Mouse (Mus musculus) stomach, embryonic 16.5 days (tissue): ENCODE results near the gene Srrm1. TPM values are rescaled to one million over a fixed set of nuclear protein-coding genes. Genes with fewer than 3 reads are reported as not detected.

ENCODE experiments used
- ATAC-seq: fragments of 200-750 bp; cut with Nextera tagmentation; 2 replicates; pipeline ENCODE4 v1.8.0; 2017; ENCODE audit warnings: moderate number of reproducible peaks, moderate TSS enrichment; ENCODE audit not compliant: insufficient read depth, low FRiP score
- H3K27ac ChIP-seq: fragments of 300-500 bp; sonication (generic); 2 replicates; pipeline ENCODE4 v1.5.1; 2014; ENCODE audit warnings: low read length
- H3K27me3 ChIP-seq: fragments of 300-500 bp; sonication (generic); 2 replicates; pipeline ENCODE4 v1.6.1; 2014; ENCODE audit warnings: low read length, control low read depth, mixed read lengths; ENCODE audit not compliant: control insufficient read depth, insufficient read depth
- H3K36me3 ChIP-seq: fragments of 300-500 bp; sonication (generic); 2 replicates; pipeline ENCODE4 v1.6.1; 2014; ENCODE audit warnings: low read length; ENCODE audit not compliant: control insufficient read depth, insufficient read depth
- H3K4me1 ChIP-seq: fragments of 300-500 bp; sonication (generic); 2 replicates; pipeline ENCODE4 v1.6.1; 2014; ENCODE audit warnings: low read length, control low read depth, mixed read lengths; ENCODE audit not compliant: control insufficient read depth, insufficient read depth
- H3K4me2 ChIP-seq: fragments of 300-500 bp; sonication (generic); 2 replicates; pipeline ENCODE4 v1.6.1; 2014; ENCODE audit warnings: low read depth, low read length, mixed read lengths
- H3K4me3 ChIP-seq: fragments of 300-500 bp; sonication (generic); replicated peaks from 2 replicates; pipeline ENCODE4 v1.5.1; 2014; ENCODE audit warnings: mild to moderate bottlenecking, low read length
- H3K9ac ChIP-seq: fragments of 300-500 bp; sonication (generic); 2 replicates; pipeline ENCODE4 v1.6.1; 2014; ENCODE audit warnings: low read length
- H3K9me3 ChIP-seq: fragments of 300-500 bp; sonication (generic); replicated peaks from 2 replicates; pipeline ENCODE4 v1.6.1; 2016; ENCODE audit warnings: low read length, control low read depth; ENCODE audit not compliant: control insufficient read depth
- WGBS: fragments of 180-500 bp; shearing (Covaris S2); extraction: QIAGEN DNeasy Blood & Tissue Kit; methylation state at CpG from one replicate; pipeline ENCODE4 v1.1.7; 2014; 5-methylcytosine and 5-hydroxymethylcytosine counted together
- polyA plus RNA-seq: library from polyadenylated mRNA; unstranded; fragments of >200 nt; fragmentation: Nextera tagmentation; extraction: Ambion mirVana; gene quantifications from 2 replicates; pipeline ENCODE4 v1.2.1, GENCODE M21; 2015

Gene Srrm1
- 176 and 188 TPM in 2 replicates for polyA plus RNA-seq

DNA sequence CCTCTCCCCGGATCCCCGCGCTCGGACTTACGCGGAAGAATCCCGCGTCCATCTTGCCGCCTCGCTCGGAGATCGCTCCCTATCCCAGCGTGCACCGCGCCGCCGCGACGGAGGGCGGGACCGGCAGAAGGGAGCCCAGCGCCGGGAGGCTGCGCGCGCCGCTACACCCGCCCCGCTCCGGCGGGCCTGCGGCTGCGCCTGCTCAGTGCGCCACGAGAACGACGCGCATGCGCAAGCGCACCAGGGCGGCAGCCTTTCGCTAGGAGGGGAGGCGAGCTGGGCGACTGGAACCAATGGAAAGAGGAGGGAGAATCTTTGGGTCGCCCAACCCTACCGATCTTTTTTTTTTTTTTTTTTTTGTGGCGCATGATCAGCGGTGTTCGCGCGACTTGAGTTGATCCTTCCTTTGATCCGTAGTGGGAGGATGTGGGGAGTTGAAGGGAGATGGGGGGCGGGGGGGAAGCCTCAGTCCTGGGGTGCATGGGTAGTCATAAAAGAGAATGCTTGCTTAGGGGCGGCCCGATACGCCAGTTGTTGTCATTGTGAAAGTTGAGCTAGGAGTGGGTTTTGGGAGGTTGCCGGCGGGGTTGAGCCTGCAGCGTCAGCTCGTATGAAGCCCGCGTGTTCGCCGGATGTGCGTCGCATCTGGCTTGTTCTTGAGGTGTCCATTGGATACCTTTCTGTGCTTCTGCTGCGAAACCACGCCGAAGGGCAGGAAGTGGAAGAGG lies at the start of gene Srrm1:
TSS of gene Srrm1 (minus strand) at position 256 of the 728 bp plus-strand sequence.
- H3K4me2 ChIP-seq = peak within 1 kb of the TSS; percentile 79
- no peaks in the 10 kb centered on the region for H3K9me3 ChIP-seq
- H3K27ac ChIP-seq = peak within 1 kb of the TSS; percentile 99
- ATAC-seq = peak; percentile 96
- H3K36me3 ChIP-seq = no peaks in the 10 kb centered on the region
- peak within 1 kb of the TSS; percentile 98 for H3K9ac ChIP-seq
- under 1% methylated on average over 64 of the region's 69 CpGs for WGBS
- no peaks in the 10 kb centered on the region for H3K27me3 ChIP-seq
- H3K4me1 ChIP-seq = peaks cover 13% of the 10 kb centered on the region
- H3K4me3 ChIP-seq = peak within 1 kb of the TSS; percentile 72

- Histone ChIP-seq H3K9me3 (no peaks in the 10 kb centered on the region), H3K36me3 (no peaks in the 10 kb centered on the region), H3K4me2 (no peak overlapping the region), H3K4me1 (peaks cover 5% of the 10 kb centered on the region; the same call in 1 of the 2 replicates), H3K27me3 (no peaks in the 10 kb centered on the region), H3K9ac (no peak overlapping the region), H3K4me3 (no peak overlapping the region), H3K27ac (no peak overlapping the region)
- ATAC-seq = no peak
- 30% methylated on average over 7 of the region's 7 CpGs for WGBS
Observed at GRCm38 (mm10) chr4:135401881-135402280, 48.8 kb upstream of the Srrm1 start.

DNA sequence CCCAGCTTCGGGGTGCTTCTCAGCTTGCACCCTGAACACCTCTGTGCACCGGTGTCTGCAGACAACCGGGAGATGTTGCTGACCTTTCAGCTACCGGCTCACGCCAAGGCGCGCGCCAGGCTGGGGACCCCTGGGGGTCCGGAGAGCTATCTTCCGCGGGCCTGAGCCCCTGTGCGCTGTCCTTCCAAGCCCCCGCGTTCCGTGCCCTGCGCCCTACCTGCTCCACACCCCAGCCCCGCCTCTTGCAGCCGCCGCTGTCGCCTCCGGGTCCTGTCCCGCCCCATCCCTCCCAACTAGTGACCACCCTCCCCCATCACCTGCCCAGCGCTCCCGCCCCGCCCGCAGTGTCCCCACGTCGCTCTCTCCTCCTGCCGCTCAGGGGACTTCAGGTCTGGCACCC lies 44.9 kb upstream of the Srrm1 start, which contains the start of gene Ncmap:
TSS of gene Ncmap (minus strand) at position 237 of the 400 bp plus-strand sequence.
- Histone ChIP-seq H3K27me3 (0 out of 2 replicates have a peak, but pooled peaks cover 4% of the 10 kb centered on the region), H3K36me3 (no peaks in the 10 kb centered on the region), H3K4me1 (peaks cover 3% of the 10 kb centered on the region; the same call in 1 of the 2 replicates), H3K9ac (peak within 1 kb of the TSS; percentile 70), H3K4me3 (peak within 1 kb of the TSS; percentile 49), H3K9me3 (no peaks in the 10 kb centered on the region), H3K4me2 (peak within 1 kb of the TSS; percentile 74), H3K27ac (peak within 1 kb of the TSS; percentile 90)
- peak; percentile 75; the same call in 1 of the 2 replicates for ATAC-seq
- WGBS = under 1% methylated on average over 29 of the region's 29 CpGs

- WGBS = 4% methylated on average over 16 of the region's 16 CpGs
- H3K9me3 ChIP-seq = no peaks in the 10 kb centered on the region
- H3K27ac ChIP-seq = peak overlapping the region; percentile 90
- peaks cover 3% of the 10 kb centered on the region; the same call in 1 of the 2 replicates for H3K4me1 ChIP-seq
- H3K9ac ChIP-seq = peak overlapping the region; percentile 70
- 0 out of 2 replicates have a peak, but pooled peaks cover 4% of the 10 kb centered on the region for H3K27me3 ChIP-seq
- ATAC-seq = peak; percentile 79
- H3K36me3 ChIP-seq = no peaks in the 10 kb centered on the region
- peak overlapping the region; percentile 49 for H3K4me3 ChIP-seq
- peak overlapping the region; percentile 74 for H3K4me2 ChIP-seq
Observed at GRCm38 (mm10) chr4:135397551-135397950, 44.4 kb upstream of the Srrm1 start.

DNA sequence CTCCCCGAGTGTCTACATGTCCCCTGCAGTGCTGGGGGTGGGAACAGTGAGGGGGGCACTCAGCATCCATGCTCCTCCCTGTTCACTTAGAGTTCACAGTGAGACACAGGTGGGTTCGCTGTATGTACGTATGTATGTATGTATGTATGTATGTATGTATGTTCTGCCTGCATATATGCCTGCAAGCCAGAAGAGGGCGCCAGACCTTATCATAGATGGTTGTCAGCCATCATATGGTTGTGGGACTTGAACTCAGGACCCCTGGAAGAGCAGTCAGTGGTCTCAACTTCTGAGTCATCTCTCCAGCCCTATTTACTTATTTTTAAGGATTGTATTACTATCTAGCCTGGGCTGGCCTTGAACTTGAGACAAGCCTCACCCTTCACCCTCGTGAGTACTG lies 43.2 kb upstream of the Srrm1 start:
- Histone ChIP-seq H3K4me2 (no peak overlapping the region), H3K4me1 (peaks cover 4% of the 10 kb centered on the region), H3K36me3 (no peaks in the 10 kb centered on the region), H3K4me3 (no peak overlapping the region), H3K9ac (no peak overlapping the region), H3K9me3 (no peaks in the 10 kb centered on the region), H3K27me3 (0 out of 2 replicates have a peak, but pooled peaks cover 4% of the 10 kb centered on the region), H3K27ac (no peak overlapping the region)
- 88% methylated on average over 5 of the region's 5 CpGs for WGBS
- ATAC-seq = no peak

DNA sequence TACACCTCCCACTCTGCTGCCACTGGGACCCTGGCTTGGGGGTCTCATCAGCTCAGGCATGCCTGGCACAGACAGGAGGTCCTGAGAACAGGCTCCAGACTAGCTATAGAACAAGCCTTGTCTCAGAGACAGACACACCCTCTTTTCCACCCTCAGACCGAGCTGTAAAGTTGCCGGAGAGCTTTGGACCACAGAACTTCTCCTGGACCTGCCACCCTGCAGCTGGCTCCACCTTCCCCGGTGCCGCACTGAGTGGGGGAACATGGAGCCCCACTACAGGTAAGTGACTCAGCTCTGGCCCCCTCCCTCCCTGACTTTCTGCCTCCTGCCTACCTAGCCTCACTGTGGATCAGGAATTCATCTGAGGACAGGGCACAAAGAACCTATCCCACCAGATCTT lies 42.3 kb upstream of the Srrm1 start:
- WGBS = 70% methylated on average over 4 of the region's 4 CpGs
- ATAC-seq = no peak; the same call in 1 of the 2 replicates
- Histone ChIP-seq H3K9me3 (no peaks in the 10 kb centered on the region), H3K4me1 (peaks cover 9% of the 10 kb centered on the region), H3K36me3 (no peaks in the 10 kb centered on the region), H3K27ac (no peak overlapping the region), H3K4me2 (peak overlapping the region; percentile 21; the same call in 1 of the 2 replicates), H3K9ac (no peak overlapping the region), H3K27me3 (0 out of 2 replicates have a peak, but pooled peaks cover 4% of the 10 kb centered on the region), H3K4me3 (no peak overlapping the region)

DNA sequence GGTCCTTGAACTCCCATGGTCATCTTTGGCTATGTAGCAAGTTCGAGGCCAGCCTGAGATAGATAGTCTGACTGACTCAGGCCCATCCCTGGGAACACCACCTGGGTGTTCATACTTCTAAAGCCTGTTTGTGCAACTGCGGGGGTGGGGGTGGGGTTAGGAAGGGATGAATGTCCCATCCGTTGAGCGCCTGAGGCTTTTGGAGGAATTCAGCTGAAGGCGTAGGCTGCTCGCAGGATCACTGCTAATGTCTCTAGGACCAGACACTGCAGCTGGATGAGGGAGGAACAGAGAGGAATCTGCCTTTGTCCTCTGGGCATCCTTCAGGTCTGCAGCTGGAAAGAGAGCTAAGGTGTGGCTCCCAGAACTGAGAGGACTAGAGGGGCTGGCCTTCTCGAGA lies 41.5 kb upstream of the Srrm1 start:
- H3K27me3 ChIP-seq = 0 out of 2 replicates have a peak, but pooled peaks cover 4% of the 10 kb centered on the region
- no peak overlapping the region for H3K9ac ChIP-seq
- H3K9me3 ChIP-seq = no peaks in the 10 kb centered on the region
- no peaks in the 10 kb centered on the region for H3K36me3 ChIP-seq
- no peak overlapping the region for H3K4me2 ChIP-seq
- 74% methylated on average over 7 of the region's 7 CpGs for WGBS
- no peak for ATAC-seq
- H3K4me1 ChIP-seq = peaks cover 9% of the 10 kb centered on the region
- no peak overlapping the region for H3K4me3 ChIP-seq
- H3K27ac ChIP-seq = no peak overlapping the region

DNA sequence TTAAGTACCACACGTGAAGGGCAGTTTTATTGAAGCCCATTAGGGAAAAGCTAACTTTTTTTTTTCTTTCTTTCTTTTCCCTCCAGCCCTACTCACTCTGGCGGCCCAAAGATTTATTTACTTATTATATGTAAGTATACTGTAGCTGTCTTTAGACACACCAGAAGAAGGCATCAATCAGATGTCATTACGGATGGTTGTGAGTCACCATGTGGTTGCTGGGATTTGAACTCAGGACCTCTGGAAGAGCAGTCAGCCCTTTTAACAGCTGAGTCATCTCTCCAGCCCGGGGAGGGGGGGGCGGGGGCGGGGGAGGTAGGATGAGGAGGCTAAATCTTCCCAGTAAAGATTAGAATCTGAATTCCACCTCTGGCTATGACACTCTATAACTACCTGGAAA lies 40.3 kb upstream of the Srrm1 start:
- H3K4me1 ChIP-seq = peaks cover 9% of the 10 kb centered on the region
- H3K27ac ChIP-seq = no peak overlapping the region
- H3K9me3 ChIP-seq = no peaks in the 10 kb centered on the region
- 63% methylated on average over 6 of the region's 6 CpGs for whole genome bisulfite sequencing
- H3K36me3 ChIP-seq = no peaks in the 10 kb centered on the region
- no peak overlapping the region for H3K9ac ChIP-seq
- no peak overlapping the region for H3K4me2 ChIP-seq
- ATAC-seq = no peak
- 0 out of 2 replicates have a peak, but pooled peaks cover 4% of the 10 kb centered on the region for H3K27me3 ChIP-seq
- no peak overlapping the region for H3K4me3 ChIP-seq

- Histone ChIP-seq H3K4me1 (peaks cover 7% of the 10 kb centered on the region; the same call in 1 of the 2 replicates), H3K9ac (no peak overlapping the region), H3K27me3 (0 out of 2 replicates have a peak, but pooled peaks cover 4% of the 10 kb centered on the region), H3K36me3 (no peaks in the 10 kb centered on the region), H3K27ac (no peak overlapping the region), H3K9me3 (no peaks in the 10 kb centered on the region), H3K4me3 (no peak overlapping the region), H3K4me2 (no peak overlapping the region)
- WGBS = 89% methylated on average over 3 of the region's 3 CpGs
- no peak for ATAC-seq
Observed at GRCm38 (mm10) chr4:135392801-135393200, 39.7 kb upstream of the Srrm1 start.
